Mouse (Mus musculus): ENCODE measurements around the gene Taar8c.

Taar8c gene

DNA sequence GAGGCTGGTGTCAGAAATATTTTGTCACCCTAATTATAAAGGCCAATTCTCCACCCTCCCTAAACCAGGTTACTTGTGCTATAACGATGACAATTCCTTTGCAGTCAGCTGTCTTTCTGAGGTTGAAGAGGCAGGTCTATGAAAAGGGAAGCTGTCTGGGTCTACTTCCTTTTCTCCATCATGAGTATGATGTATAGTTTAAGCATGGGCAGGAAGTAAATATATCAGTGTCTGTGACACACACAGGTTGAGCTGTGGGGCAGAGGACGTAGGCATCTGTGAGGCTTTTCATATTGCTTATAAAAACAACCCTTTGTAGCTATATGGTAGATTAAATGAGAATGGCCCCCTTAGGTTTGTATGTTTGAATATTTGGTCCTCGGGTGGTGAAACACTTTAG lies 42.7 kb downstream of the Taar8c start:
- DNase-seq: no peak

GRCm38 (mm10) chr10:24052039-24052438 lies 49.7 kb downstream of the Taar8c start:
- DNase-seq: no peak
